Mouse (Mus musculus) CH12.LX (cell line): ENCODE results near the gene Fuk.
A peak's percentile ranks its signal among the peaks of the same experiment; 100 is the strongest.

Experiments
- CTCF ChIP-seq, 2 experiments: IDR thresholded peaks in 1 of 2; conservative IDR thresholded peaks in 1 of 2; 2 replicates each; pipeline ENCODE4 v1.5.1; 2011 to 2012; ENCODE audit warnings: low read depth in 2 of 2, low read length in 2 of 2, improper control_type of control experiment in 1 of 2, inconsistent platforms in 1 of 2, mild to moderate bottlenecking in 1 of 2, moderate library complexity in 1 of 2
- ELF1 ChIP-seq: IDR thresholded peaks from 2 replicates; pipeline ENCODE4 v1.6.1; 2014; ENCODE audit warnings: low read depth, mild to moderate bottlenecking, inconsistent platforms, low read length, improper control_type of control experiment
- EP300 ChIP-seq: IDR thresholded peaks from 2 replicates; pipeline ENCODE4 v1.6.1; 2011; ENCODE audit warnings: low read length, improper control_type of control experiment
- JUND ChIP-seq: conservative IDR thresholded peaks from 2 replicates; pipeline ENCODE4 v1.6.1; 2011; ENCODE audit warnings: low read depth, low read length, improper control_type of control experiment
- MAFK ChIP-seq: IDR thresholded peaks from 2 replicates; pipeline ENCODE4 v1.6.1; 2011; ENCODE audit warnings: low read length, improper control_type of control experiment; ENCODE audit not compliant: insufficient replicate concordance
- MAZ ChIP-seq: IDR thresholded peaks from 2 replicates; pipeline ENCODE4 v1.6.1; 2012; ENCODE audit warnings: low read depth, mild to moderate bottlenecking, inconsistent platforms, low read length, improper control_type of control experiment, moderate library complexity
- MXI1 ChIP-seq: IDR thresholded peaks from 2 replicates; pipeline ENCODE4 v1.6.1; 2011; ENCODE audit warnings: mild to moderate bottlenecking, low read depth, low read length, improper control_type of control experiment
- POLR2A ChIP-seq: IDR thresholded peaks from 2 replicates; pipeline ENCODE4 v1.6.1; 2011; ENCODE audit warnings: low read depth, mild to moderate bottlenecking, improper control_type of control experiment, low read length
- RCOR1 ChIP-seq: conservative IDR thresholded peaks from 2 replicates; pipeline ENCODE4 v1.6.1; 2012; ENCODE audit warnings: low read depth, mild to moderate bottlenecking, inconsistent platforms, low read length, improper control_type of control experiment
- SIN3A ChIP-seq: IDR thresholded peaks from 2 replicates; pipeline ENCODE4 v1.6.1; 2012; ENCODE audit warnings: low read length, improper control_type of control experiment, inconsistent platforms
- SMC3 ChIP-seq: IDR thresholded peaks from 2 replicates; pipeline ENCODE4 v1.6.1; 2011; ENCODE audit warnings: low read depth, low read length, improper control_type of control experiment
- USF2 ChIP-seq: conservative IDR thresholded peaks from 2 replicates; pipeline ENCODE4 v1.6.1; 2011; ENCODE audit warnings: low read depth, low read length, improper control_type of control experiment
- ZC3H11A ChIP-seq: IDR thresholded peaks from 2 replicates; pipeline ENCODE4 v1.6.1; 2012; ENCODE audit warnings: low read depth, mild to moderate bottlenecking, inconsistent platforms, low read length, improper control_type of control experiment

DNA sequence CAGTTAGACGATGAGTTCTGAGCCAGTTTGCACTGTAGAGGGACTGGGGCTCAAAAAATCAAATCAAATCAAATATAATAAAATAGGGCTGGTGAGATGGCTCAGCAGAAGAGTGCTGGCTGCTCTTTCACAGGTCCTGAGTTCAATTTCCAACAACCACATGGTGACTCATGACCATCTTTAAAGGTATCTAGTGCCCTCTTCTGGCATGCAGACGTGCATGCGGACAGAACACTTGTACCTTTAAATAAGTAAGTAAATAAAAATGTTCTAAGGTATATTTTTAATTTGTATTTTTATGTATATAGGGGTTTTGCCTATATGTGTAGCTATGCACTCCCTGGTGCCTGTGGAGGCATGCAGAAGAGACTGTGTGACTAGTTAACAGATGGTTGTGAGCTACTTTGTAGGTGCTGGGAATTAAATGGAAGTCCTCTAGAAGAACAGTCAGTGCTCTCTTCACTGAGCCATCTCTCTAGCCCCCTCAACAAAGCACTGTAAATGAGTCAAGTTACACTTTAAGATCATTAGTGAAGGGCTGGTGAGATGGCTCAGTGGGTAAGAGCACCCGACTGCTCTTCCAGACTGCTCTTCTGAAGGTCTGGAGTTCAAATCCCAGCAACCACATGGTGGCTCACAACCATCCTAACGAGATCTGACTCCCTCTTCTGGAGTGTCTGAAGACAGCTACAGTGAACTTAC lies 45.4 kb downstream of the Fuk start:
- TF ChIP-seq EP300 (no peak), CTCF (conservative IDR thresholded peaks at IDR 0.05 in 1 of 2, IDR thresholded peaks at IDR 0.05 in 1 of 2; ENCODE audit: low read depth in 2 of 2, low read length in 2 of 2) (peak; percentile 24 to 60; a peak in 2 of 4 replicates), ELF1 (no peak), RCOR1 (no peak), USF2 (no peak), MAZ (no peak), SMC3 (peak; percentile 37; the same call in 1 of the 2 replicates), POLR2A (no peak), MXI1 (no peak), SIN3A (no peak), JUND (peak; percentile 48), ZC3H11A (no peak), MAFK (no peak)
